Mouse (Mus musculus) mouse trophoblast stem cell (cell line): Measurements from ENCODE around the gene Mrpl53.

Experiments used
- in situ Hi-C, 2 experiments: fragments of 300-500 bp; cut with MseI, MboI; formaldehyde crosslinking; loops; 2 replicates in 1 of 2; 3 replicates in 1 of 2; pipeline ENCODE4 v1.15.1; 2025

Gene Mrpl53

GRCm38 (mm10) chr6:83092416-83093127, 16.3 kb upstream of the Mrpl53 start:
- in situ Hi-C loops: loop anchor here in 1 of 2 experiments (25.0 kb wide), 1 partner anchor 105 kb away; no protein-coding TSS in a partner anchor

GRCm38 (mm10) chr6:83095968-83096367, 12.9 kb upstream of the Mrpl53 start:
- in situ Hi-C loops: loop anchor here (5.0 to 25.0 kb wide), 2 partner anchors 99 to 109 kb away; no protein-coding TSS in a partner anchor

- in situ Hi-C loops: loop anchor here (5.0 to 25.0 kb wide), 2 partner anchors 101 to 111 kb away; no protein-coding TSS in a partner anchor
These were observed 10.4 kb upstream of the Mrpl53 start for GRCm38 (mm10) chr6:83098411-83098810.

GRCm38 (mm10) chr6:83101316-83101687, 7.5 kb upstream of the Mrpl53 start, which contains the start of the genes Ccdc142 and Gm42688:
Ccdc142 (plus strand) TSS chr6:83101601.
Gm42688 (plus strand) TSS chr6:83101617.
- in situ Hi-C loops: no loop called here

- in situ Hi-C loops: no loop called here
These were observed 6.9 kb upstream of the Mrpl53 start for GRCm38 (mm10) chr6:83101688-83102556.

GRCm38 (mm10) chr6:83103130-83103650, 5.7 kb upstream of the Mrpl53 start:
- in situ Hi-C loops: no loop called here

GRCm38 (mm10) chr6:83104158-83104557, 4.7 kb upstream of the Mrpl53 start:
- in situ Hi-C loops: no loop called here

- in situ Hi-C loops: no loop called here
These were observed 1.1 kb upstream of the Mrpl53 start for GRCm38 (mm10) chr6:83107566-83108400.

GRCm38 (mm10) chr6:83111510-83112136, 2.8 kb downstream of the Mrpl53 start:
- in situ Hi-C loops: no loop called here

GRCm38 (mm10) chr6:83115011-83115671, 6.3 kb downstream of the Mrpl53 start, which contains the start of gene Mogs:
Mogs (plus strand) TSS chr6:83115496.
- in situ Hi-C loops: no loop called here

- in situ Hi-C loops: no loop called here
These were observed 7.0 kb downstream of the Mrpl53 start for GRCm38 (mm10) chr6:83115682-83116372.

- in situ Hi-C loops: no loop called here
These were observed 7.7 kb downstream of the Mrpl53 start for GRCm38 (mm10) chr6:83116373-83117164.

- in situ Hi-C loops: no loop called here
These were observed 8.3 kb downstream of the Mrpl53 start for GRCm38 (mm10) chr6:83117165-83117438.

GRCm38 (mm10) chr6:83117616-83118015, 8.8 kb downstream of the Mrpl53 start:
- in situ Hi-C loops: no loop called here

- in situ Hi-C loops: no loop called here
These were observed 9.5 kb downstream of the Mrpl53 start for GRCm38 (mm10) chr6:83118369-83118768.

GRCm38 (mm10) chr6:83118825-83119733, 10.2 kb downstream of the Mrpl53 start:
- in situ Hi-C loops: no loop called here

GRCm38 (mm10) chr6:83119734-83120051, 10.9 kb downstream of the Mrpl53 start:
- in situ Hi-C loops: no loop called here
